Mouse (Mus musculus): Measurements from ENCODE around the gene Zbtb7a. TPM values are rescaled to one million over a fixed set of nuclear protein-coding genes. Genes with fewer than 3 reads are reported as not detected.
A peak's percentile ranks its signal among the peaks of the same experiment; 100 is the strongest.

Zbtb7a gene
- total and polyA plus RNA-seq, 2 experiments from 2014 or later = 32.3 to 57.8 TPM

- DNase-seq (ENCODE audit: low spot score) = no peak
- Histone ChIP-seq H3K27me3 (ENCODE audit: control insufficient read depth, insufficient read depth, low read length) (no peaks in the 10 kb centered on the region), H3K4me1 (ENCODE audit: control insufficient read depth, insufficient read depth) (no peaks in the 10 kb centered on the region), H3K4me3 (ENCODE audit: low read depth, low read length) (no peak overlapping the region), H3K9me3 (replicated peaks; ENCODE audit: control insufficient read depth, low read length) (no peaks in the 10 kb centered on the region), H3K9ac (replicated peaks; ENCODE audit: low read depth, low read length) (no peak overlapping the region), H3K4me2 (ENCODE audit: low read depth, low read length) (no peak overlapping the region), H3K27ac (ENCODE audit: low read depth) (no peak overlapping the region), H3K36me3 (replicated peaks; ENCODE audit: control insufficient read depth, insufficient read depth, low read length) (peaks cover 81% of the 10 kb centered on the region)
- TF ChIP-seq CTCF (IDR thresholded peaks at IDR 0.05; ENCODE audit: low read depth) (no peak), EP300 (IDR thresholded peaks at IDR 0.05; ENCODE audit: low read depth) (no peak)
- WGBS = 78% methylated on average over 7 of the region's 7 CpGs
- no peak for ATAC-seq (ENCODE audit: insufficient read depth, low read depth)
Measured at GRCm38 (mm10) chr10:81120650-81121049, 14.4 kb upstream of the Zbtb7a start.

DNA sequence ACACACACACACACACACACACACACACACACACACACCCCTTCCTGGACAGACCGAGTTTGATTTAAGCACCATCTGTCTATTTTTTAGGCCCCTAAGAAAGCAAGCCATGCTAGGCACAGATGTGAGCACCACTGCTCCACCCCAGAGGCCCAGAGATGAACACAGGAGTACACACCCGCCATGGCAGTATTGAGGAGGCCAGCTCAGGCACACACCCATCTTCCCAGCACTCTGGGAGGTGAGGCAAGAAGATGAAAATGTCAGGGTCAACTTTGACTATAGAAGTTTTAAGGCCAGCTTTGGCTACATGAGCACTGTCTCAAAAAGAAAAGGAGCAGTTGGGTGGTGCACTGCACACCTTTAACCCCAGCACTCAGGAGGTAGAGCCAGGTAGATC is 12.1 kb upstream of the Zbtb7a start:
- peaks cover 70% of the 10 kb centered on the region for H3K36me3 ChIP-seq (replicated peaks; ENCODE audit: control insufficient read depth, insufficient read depth, low read length)

GRCm38 (mm10) chr10:81123500-81123899 is 11.5 kb upstream of the Zbtb7a start:
- no peaks in the 10 kb centered on the region; the same call in 1 of the 2 replicates for H3K4me1 ChIP-seq (ENCODE audit: control insufficient read depth, insufficient read depth)
- DNase-seq (ENCODE audit: low spot score) = no peak
- ATAC-seq (ENCODE audit: insufficient read depth, low read depth) = no peak
- no peak overlapping the region for H3K27ac ChIP-seq (ENCODE audit: low read depth)
- no peak overlapping the region for H3K4me3 ChIP-seq (ENCODE audit: low read depth, low read length)
- peaks cover 66% of the 10 kb centered on the region for H3K36me3 ChIP-seq (replicated peaks; ENCODE audit: control insufficient read depth, insufficient read depth, low read length)
- no peak overlapping the region for H3K9ac ChIP-seq (replicated peaks; ENCODE audit: low read depth, low read length)
- no peaks in the 10 kb centered on the region for H3K9me3 ChIP-seq (replicated peaks; ENCODE audit: control insufficient read depth, low read length)
- H3K27me3 ChIP-seq (ENCODE audit: control insufficient read depth, insufficient read depth, low read length) = no peaks in the 10 kb centered on the region
- no peak overlapping the region for H3K4me2 ChIP-seq (ENCODE audit: low read depth, low read length)
- WGBS = 72% methylated on average over 11 of the region's 11 CpGs
- no peak for TF ChIP-seq EP300 (IDR thresholded peaks at IDR 0.05; ENCODE audit: low read depth)

More for the DNA sequence above, 12.1 kb upstream of the Zbtb7a start:
- Histone ChIP-seq H3K9me3 (replicated peaks; ENCODE audit: control insufficient read depth, low read length) (no peaks in the 10 kb centered on the region), H3K9ac (replicated peaks; ENCODE audit: low read depth, low read length) (no peak overlapping the region), H3K4me2 (ENCODE audit: low read depth, low read length) (no peak overlapping the region), H3K4me1 (ENCODE audit: control insufficient read depth, insufficient read depth) (no peaks in the 10 kb centered on the region; the same call in 1 of the 2 replicates), H3K4me3 (ENCODE audit: low read depth, low read length) (no peak overlapping the region), H3K27ac (ENCODE audit: low read depth) (no peak overlapping the region), H3K27me3 (ENCODE audit: control insufficient read depth, insufficient read depth, low read length) (no peaks in the 10 kb centered on the region)
- no peak for ATAC-seq (ENCODE audit: insufficient read depth, low read depth)
- 90% methylated on average over 2 of the region's 2 CpGs for WGBS
- no peak for DNase-seq (ENCODE audit: low spot score)
- TF ChIP-seq CTCF (IDR thresholded peaks at IDR 0.05; ENCODE audit: low read depth) (no peak), EP300 (IDR thresholded peaks at IDR 0.05; ENCODE audit: low read depth) (no peak)

DNA sequence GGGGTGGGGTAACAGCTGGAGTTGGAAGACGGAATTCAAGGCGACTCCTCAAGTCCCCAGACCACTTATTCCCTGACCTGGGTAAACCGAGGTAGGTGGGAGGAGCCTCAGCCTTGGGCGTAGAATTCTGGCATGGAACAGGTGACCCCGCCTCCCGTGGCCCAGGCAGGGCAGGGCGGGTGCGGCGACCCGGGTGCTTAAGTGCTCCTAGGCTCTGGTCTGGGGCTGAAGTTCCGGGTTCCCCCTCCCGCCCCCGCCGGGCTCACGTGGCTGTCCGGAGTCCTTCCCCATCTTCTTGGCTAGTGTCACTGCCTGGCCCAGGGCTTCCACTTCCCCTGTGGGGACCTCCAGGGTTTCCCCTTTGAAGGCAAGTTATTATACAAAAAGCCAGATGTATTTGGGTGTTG is 836 bp upstream of the Zbtb7a start:
- Histone ChIP-seq H3K4me3 (ENCODE audit: low read depth, low read length) (0 out of 2 replicates have a peak overlapping the region, but pooled peaks have one; percentile 1), H3K9me3 (replicated peaks; ENCODE audit: control insufficient read depth, low read length) (no peaks in the 10 kb centered on the region), H3K27ac (ENCODE audit: low read depth) (peak overlapping the region; percentile 99; the same call in 1 of the 2 replicates), H3K4me2 (ENCODE audit: low read depth, low read length) (peak overlapping the region; percentile 100), H3K36me3 (replicated peaks; ENCODE audit: control insufficient read depth, insufficient read depth, low read length) (no peaks in the 10 kb centered on the region), H3K9ac (replicated peaks; ENCODE audit: low read depth, low read length) (no peak overlapping the region; the same call in 1 of the 2 replicates), H3K4me1 (ENCODE audit: control insufficient read depth, insufficient read depth) (peaks cover 22% of the 10 kb centered on the region), H3K27me3 (ENCODE audit: control insufficient read depth, insufficient read depth, low read length) (no peaks in the 10 kb centered on the region)
- DNase-seq (ENCODE audit: low spot score) (no peak), ATAC-seq (ENCODE audit: insufficient read depth, low read depth) (no peak)
- TF ChIP-seq EP300 (IDR thresholded peaks at IDR 0.05; ENCODE audit: low read depth) = no peak
- no peak for TF ChIP-seq CTCF (IDR thresholded peaks at IDR 0.05; ENCODE audit: low read depth)
- 8% methylated on average over 13 of the region's 16 CpGs for WGBS

DNA sequence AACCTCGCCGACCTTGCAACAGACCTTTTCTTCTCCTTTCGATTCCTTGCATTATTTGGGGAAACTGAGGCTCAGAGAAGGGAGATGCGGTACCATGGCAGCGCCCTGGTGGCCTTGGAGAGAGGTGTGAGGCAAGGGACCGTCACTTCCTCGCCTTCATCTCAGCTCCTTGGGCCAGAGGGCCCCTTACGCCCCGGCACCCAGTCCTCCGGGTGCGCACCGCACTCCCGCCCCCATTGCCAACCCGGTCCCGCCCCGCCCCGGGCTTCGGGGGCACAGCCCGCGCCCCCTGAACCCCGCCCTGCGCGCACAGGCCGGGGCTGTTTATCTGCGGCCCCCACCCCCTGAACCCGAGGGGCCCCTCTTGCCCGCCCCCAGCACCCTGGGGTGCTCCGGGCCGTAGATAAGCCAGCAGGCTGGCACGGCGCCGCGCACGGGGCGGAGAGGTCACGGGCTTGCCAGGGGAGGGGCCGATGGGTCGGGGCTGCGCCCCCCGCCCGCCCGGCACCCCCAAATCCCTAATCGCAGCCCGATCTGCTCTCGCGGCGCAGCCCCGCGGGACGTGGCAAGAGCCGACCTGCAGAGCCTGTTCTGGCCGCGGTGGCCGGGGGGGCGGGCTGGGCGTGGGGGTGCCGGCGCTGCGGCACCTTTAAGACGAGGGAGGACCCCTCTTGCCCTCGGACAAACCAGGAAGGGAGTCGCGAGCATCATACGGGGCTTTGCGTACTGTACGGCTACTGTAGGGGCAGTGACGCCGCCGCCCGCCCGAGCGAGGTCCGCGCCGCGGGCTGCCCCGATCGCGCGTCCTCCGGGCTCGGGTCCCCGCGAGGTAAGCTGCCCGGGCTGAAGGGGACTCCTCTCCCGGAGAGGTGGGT is 1.0 kb downstream of the Zbtb7a start:
- H3K27me3 ChIP-seq (ENCODE audit: control insufficient read depth, insufficient read depth, low read length) = no peaks in the 10 kb centered on the region
- under 1% methylated on average over 53 of the region's 86 CpGs for WGBS
- ATAC-seq (ENCODE audit: insufficient read depth, low read depth) (peak; percentile 37), DNase-seq (ENCODE audit: low spot score) (peak; percentile 87)
- H3K36me3 ChIP-seq (replicated peaks; ENCODE audit: control insufficient read depth, insufficient read depth, low read length) = no peaks in the 10 kb centered on the region
- H3K27ac ChIP-seq (ENCODE audit: low read depth) = peak overlapping the region; percentile 99
- peak overlapping the region; percentile 100 for H3K4me3 ChIP-seq (ENCODE audit: low read depth, low read length)
- H3K9ac ChIP-seq (replicated peaks; ENCODE audit: low read depth, low read length) = peak overlapping the region; percentile 98
- no peaks in the 10 kb centered on the region for H3K9me3 ChIP-seq (replicated peaks; ENCODE audit: control insufficient read depth, low read length)
- peak overlapping the region; percentile 100 for H3K4me2 ChIP-seq (ENCODE audit: low read depth, low read length)
- TF ChIP-seq CTCF (IDR thresholded peaks at IDR 0.05; ENCODE audit: low read depth) (no peak), EP300 (IDR thresholded peaks at IDR 0.05; ENCODE audit: low read depth) (no peak; the same call in 1 of the 2 replicates)
- peaks cover 36% of the 10 kb centered on the region for H3K4me1 ChIP-seq (ENCODE audit: control insufficient read depth, insufficient read depth)

Measured in heart, postnatal 0 days (tissue).